Mouse (Mus musculus) heart, postnatal 14 days (tissue): ENCODE data around the gene Slc7a7. TPM values are rescaled to one million over a fixed set of nuclear protein-coding genes. Genes with fewer than 3 reads are reported as not detected.

Source experiments
- DNase-seq, 2 experiments: peaks; one replicate each; pipeline ENCODE4 v3.0.0; 2021 to 2022
- intact Hi-C: fragments of 180-260 bp; cut with DNase I; formaldehyde crosslinking; loops from one replicate; pipeline ENCODE4 v1.15.1; 2025
- total RNA-seq, 2 experiments: library from RNA; stranded (reverse); gene quantifications; 2 replicates each; pipeline ENCODE4 v1.2.3; 2021

Gene Slc7a7
- total RNA-seq, 2 experiments from 2014 or later, result 6.2 to 6.5 TPM

DNA sequence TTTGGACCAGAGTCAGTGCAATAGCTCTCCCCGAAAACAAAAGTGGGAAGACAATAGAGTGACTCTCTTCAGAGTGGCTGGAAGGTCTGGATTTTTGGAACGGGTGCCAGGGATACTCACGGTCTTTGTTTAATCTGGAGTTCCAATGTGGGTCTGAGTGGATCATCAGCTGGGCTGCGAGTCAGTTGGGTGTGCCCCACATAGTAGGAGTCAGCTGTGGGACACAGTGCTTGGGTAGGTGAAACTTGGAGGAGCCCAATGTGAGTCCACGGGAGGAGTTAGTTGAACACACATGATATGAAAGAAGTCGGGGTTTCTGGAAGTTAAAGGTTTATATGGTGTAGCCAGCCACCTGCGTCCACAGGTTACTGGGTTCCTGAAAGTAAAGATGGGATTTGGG lies 76.7 kb downstream of the Slc7a7 start:
- no peak for DNase-seq
- intact Hi-C loops, result no loop called here

DNA sequence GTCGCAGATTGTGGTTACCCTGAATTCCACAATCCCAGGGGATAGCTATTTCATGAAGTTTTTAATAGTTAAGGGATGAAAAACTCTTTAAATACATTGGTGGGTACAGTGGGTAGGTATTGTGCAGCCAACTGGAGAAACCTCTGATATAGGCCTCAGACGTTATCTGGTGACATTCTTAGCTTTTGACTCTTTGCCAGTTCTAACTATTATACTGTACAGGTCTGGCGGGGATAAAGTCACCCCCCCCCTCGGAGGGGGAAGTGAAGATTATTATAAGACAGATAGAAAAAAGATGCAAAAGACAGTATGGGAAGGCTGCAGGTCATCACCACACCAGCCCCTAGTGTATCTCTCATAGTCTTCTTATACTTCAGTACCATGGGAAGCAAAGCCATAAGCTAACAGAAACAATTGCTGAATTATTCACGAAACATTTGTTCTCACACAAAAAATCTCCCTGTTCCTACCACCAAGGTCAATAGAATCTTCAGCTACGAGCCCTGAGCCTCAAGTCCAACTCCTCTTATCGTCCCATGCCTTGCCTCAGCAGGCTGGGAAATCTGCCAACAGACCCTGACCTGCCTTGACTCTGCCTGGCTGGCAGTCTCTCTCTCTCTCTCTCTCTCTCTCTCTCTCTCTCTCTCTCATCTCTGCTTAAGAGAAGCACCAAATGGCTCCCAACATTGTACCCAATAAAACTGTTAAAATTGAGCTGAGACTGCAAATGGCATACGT lies 84.0 kb downstream of the Slc7a7 start:
- intact Hi-C loops, result no loop called here
- DNase-seq, result peak; percentile 18 to 57

DNA sequence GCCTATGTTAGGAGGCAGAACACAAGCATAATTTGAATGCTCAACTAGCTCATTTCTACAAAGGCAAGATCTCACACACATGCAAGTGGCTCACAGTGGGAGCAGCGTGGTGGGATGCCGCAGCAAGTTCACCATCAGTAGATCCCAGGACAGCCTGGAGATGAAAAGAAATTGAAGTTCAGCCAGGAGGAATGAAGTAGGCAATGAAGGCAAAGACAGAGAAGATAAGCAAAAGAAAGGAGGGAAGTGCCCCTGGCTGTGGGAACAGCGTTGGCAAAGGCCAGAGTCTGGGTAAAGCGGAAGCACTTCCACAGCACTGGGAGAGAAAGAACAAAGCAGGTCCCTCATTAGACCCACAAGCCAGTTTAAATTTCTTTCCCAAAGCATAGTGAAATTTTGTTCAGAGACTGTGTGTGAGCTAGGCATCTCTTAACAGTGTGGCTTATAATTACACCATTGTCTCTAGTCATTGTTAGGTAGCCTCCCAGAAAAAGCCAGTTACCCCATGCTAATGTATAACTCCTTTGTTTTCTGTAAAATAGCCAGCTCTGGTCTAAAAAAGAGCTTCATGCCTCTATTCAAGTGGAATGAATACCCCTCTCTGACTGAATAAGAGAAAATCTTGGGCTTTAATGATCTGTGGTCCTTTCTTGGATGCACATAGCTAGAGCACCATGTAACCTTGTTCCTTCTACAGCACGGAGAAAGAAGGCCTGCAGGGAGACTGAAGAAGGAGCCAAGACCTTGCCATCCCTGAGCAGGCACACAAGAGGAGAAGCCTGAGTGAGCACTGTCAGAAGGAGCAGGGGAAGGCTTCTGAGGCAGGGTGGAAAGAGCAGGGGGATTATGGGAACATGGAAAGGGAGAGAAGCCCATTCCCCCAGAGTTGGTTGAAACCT lies 85.2 kb downstream of the Slc7a7 start:
- intact Hi-C loops, result no loop called here

DNA sequence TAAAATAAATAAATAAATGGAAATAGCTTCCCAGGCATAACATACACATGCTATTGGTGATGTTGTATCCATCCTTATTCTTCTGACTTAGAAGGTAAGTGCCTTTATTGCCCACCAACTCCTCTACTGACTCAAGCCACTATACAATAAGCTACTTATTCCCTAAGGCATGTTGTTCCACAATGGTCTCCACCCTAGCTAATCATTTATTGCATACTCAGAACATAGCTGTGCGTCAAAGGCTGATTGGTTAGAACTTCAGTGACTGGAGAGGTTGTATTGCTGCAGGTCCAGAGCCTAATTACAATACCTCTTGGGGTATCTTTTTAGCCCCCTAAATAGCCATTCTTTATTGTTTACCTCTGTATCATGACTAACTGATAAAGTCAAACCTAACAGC lies 86.4 kb downstream of the Slc7a7 start:
- intact Hi-C loops, result no loop called here
- DNase-seq, result no peak

More for the DNA sequence above, 85.2 kb downstream of the Slc7a7 start:
- DNase-seq, result no peak

DNA sequence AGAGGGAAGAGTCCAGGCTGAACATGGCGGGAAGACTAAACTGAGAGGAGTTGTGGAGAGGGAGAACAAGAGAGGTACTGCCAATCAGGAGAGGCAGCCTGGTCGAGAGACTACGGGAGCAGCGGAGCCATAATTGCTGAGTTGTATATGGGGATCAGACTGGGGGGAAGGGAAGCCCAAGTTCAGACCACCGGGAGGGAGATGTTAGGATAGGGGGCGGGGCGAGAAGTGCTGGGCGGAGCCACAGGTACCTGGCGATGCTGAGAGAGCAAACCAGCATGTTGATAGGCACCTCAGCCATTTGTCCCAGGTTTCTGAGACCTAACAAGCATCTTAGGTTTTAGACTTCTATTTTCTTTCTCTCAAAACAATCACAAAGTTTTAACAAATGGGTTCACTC lies 88.4 kb downstream of the Slc7a7 start:
- DNase-seq, result no peak
- intact Hi-C loops, result no loop called here

DNA sequence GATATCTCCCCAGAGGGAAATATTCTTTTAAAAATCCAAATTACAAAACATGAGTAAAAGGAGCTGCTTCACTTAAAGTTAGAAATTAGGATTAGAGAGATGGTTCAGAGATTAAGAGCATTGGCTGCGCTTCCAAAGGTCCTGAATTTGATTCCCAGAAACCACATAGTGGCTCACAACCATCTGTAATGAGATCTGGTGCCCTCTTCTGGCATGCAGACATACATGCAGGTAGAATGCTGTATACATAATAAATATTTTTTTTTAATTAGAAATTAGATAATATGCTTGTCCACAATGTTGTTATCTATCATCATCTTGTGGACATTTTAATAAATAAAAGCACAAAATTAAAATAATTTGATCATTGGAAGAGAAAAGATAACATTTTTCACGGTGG lies 89.0 kb downstream of the Slc7a7 start:
- DNase-seq, result no peak
- intact Hi-C loops, result loop anchor here (1.0 kb wide), 1 partner anchor 89 kb away; no protein-coding TSS in a partner anchor

DNA sequence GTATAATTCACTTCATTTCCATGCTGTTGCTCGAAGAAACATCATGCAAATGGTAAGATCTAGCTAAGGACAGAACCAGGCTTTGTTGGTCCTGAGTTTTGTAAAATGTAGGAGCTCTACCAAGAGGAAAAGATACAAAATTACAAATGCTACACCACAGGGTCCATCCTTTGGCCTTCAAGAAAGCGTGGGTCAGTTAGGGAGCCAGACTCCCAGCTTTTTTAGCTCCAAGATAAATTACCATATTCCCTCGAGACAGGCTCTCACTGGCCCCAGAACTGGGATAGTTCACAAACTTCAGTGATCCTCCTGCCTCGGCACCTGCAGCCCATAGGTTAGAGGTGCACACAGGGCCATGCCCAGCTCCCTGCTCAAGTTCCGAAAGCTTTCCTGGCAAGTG lies 93.1 kb downstream of the Slc7a7 start:
- intact Hi-C loops, result no loop called here
- no peak for DNase-seq

DNA sequence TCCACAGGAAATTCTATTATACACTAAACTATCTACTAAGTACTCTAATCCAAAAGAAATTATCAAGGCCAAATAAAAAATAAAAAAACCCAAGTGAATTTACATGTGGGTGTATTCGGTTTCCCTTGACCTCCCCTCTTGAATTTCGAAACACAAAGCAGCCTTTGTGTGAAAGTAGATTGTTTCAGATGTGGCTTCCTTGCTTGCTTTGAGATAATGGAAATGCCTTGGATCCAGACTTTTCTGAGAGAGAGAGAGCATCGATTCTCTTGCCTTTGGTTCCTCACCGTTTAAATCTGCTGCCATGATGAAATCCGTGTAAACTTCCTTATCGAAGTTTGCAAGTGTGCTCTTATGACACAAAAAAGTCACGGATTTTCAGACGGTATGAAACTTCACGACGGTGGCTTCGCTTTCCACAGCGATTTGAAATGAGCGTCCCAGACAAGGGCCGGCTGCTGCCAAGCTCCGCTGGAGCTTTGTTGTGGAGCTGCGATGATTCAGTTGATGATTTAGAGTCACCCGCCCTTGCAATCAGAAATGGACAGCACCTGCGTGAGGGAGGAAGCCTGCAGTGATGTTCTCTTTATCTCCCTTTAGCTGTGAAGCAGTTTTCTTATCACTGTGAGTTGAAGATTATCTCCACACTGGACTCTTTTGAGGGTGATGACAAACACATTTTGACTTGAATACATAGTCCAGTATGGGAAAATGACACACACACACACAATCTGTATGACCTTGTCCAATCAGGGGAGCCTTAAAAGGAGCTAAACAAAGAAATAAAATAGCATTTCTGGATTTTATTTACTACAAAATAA lies 95.8 kb downstream of the Slc7a7 start:
- intact Hi-C loops, result no loop called here
- no peak for DNase-seq

Other genes starting within 250 kb of the Slc7a7 start
- gene Dad1, start 163.7 kb downstream of the Slc7a7 start, total RNA-seq, result 100 to 1,000 TPM; 104 TPM
- 10 to 100 TPM; 46.7 to 50.7 TPM for gene Abhd4, start 163.6 kb downstream of the Slc7a7 start, total RNA-seq
- not detected for gene Olfr49, start 132.8 kb downstream of the Slc7a7 start, total RNA-seq
- gene Oxa1l, start 56.9 kb downstream of the Slc7a7 start, total RNA-seq, result 100 to 1,000 TPM; 116 to 125 TPM
- gene Mrpl52, start 9.1 kb upstream of the Slc7a7 start, total RNA-seq, result 100 to 1,000 TPM; 102 to 116 TPM
- 10 to 100 TPM; 53.6 to 60.0 TPM for gene Mmp14, start 13.8 kb upstream of the Slc7a7 start, total RNA-seq
- 10 to 100 TPM; 63.2 to 65.6 TPM for gene Lrp10, start 46.4 kb upstream of the Slc7a7 start, total RNA-seq
- not detected for gene Rem2, start 58.3 kb upstream of the Slc7a7 start, total RNA-seq
- gene Prmt5, start 99.7 kb upstream of the Slc7a7 start, total RNA-seq, result 10 to 100 TPM; 26.9 to 29.2 TPM
- 1 to 10 TPM; 5.2 to 6.1 TPM for gene Haus4, start 136.8 kb upstream of the Slc7a7 start, total RNA-seq
- 10 to 100 TPM; 10.2 to 10.7 TPM for gene Ajuba, start 159.8 kb upstream of the Slc7a7 start, total RNA-seq
- 1 to 10 TPM; 5.0 to 6.0 TPM for gene 4931414P19Rik, start 188.2 kb upstream of the Slc7a7 start, total RNA-seq
- gene Psmb5, start 200.2 kb upstream of the Slc7a7 start, total RNA-seq, result 100 to 1,000 TPM; 186 to 196 TPM
- gene Psmb11, start 203.7 kb upstream of the Slc7a7 start, total RNA-seq, result 1 to 10 TPM in 1 of 2 experiments, not detected in 1; 1.1 TPM
- gene Gm17606, start 223.2 kb upstream of the Slc7a7 start, total RNA-seq, result not detected
- gene Cdh24, start 223.6 kb upstream of the Slc7a7 start, total RNA-seq, result 1 to 10 TPM; 1.1 to 1.6 TPM